Mouse (Mus musculus): ENCODE results near the gene Ncoa7.

Ncoa7 gene

DNA sequence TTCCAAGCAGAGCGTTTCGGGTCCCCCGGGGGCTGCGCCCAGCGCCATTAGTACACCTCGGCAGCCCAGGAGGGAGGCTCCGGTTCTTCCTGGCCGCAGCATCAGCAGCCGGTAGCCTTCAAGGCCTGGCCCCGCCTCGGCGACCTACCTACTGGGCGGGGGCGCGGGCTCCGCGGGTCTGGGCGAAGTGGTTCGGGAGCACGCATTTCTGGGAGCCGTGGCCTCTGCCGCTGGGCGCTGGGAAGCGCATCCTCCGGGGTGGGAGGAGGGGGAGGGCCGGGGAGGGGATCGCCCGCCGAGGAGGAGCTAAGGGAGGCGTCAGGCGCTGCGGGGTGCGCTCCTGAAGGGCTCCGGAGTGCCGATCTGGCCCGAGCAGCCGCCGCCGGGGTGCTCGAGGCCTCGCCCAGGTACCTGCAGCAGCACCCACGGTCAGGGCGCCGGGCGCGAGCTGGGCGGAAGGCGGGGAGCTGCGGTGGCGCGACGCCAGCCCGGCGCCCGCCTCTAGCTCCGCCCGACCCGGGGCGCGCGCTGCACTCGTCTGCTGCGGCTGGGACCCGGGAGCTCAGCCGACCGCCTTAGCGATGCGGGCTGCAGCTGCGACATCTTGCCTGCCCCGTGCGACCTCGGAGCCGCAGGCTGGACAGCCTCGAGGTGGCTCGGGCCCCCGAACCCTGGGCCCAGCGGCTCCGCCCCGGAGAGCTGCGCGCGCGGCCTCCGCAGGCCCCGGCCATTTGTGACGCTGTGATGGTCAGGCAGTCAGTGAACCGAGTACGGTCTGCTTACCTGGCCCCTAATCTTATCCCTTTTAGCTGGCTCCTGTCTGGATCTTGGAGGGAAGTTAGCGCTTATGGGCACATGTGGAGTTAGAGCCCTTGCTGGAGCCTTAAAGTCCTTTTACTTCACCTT is at the start of gene Ncoa7:
TSS of gene Ncoa7 (minus strand) at position 646 of the 906 bp plus-strand sequence.
- in situ Hi-C loops (cut with MboI, MseI) = loop anchor here (5.0 to 25.0 kb wide), 5 partner anchors 39 to 1491 kb away; partner anchors contain the start of genes Cenpw (in 1 of the 2), Echdc1 (in 1 of the 2), Hey2 (in 1 of the 2) and Rnf146 (in 1 of the 2)

GRCm38 (mm10) chr10:30845101-30845825 is 42.1 kb upstream of the Ncoa7 start:
- in situ Hi-C loops (cut with MboI, MseI) = no loop called here

DNA sequence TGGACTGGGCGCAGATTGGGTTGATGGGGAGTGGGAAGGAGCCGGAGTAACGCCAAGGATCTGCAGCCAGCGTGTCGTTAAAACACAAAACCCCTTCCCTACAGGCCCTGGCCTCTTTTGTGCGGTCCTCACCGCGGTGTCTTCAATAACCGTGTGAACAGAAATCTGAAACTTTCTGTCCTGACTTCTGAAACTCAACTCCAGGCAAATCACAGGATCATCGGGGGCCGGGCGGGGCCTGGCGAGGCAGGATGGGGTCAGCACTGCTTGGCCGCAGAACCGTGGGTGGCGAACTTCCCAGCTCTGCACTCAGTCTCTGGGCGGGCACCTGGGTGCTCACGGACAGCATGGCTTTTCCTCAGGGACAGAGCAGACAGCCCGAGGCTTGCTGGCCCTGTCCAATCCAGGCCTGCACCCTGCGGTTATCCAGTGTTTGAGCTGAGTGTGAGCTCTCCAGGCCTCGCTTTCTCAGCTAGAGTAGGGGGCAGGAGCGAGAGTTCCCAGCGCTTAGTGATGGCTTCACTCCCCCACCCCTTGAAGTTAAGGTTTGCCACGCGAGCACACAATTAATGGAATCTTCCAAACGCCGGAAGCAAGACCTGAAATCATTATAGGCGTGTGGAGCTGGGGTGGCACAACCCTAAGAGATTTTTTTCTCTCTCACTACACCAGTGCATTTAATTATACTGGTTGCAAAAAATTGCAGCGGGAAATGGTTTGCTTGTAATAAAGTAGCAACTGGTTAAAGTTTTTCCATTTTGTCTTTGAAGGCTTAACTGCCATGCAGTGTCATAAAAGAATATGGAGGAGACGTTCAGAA is 41.3 kb upstream of the Ncoa7 start:
- in situ Hi-C loops (cut with MboI, MseI) = loop anchor here (5.0 kb wide), 2 partner anchors 42 to 458 kb away; partner anchors contain the start of gene Ncoa7 (in 1 of the 2)

DNA sequence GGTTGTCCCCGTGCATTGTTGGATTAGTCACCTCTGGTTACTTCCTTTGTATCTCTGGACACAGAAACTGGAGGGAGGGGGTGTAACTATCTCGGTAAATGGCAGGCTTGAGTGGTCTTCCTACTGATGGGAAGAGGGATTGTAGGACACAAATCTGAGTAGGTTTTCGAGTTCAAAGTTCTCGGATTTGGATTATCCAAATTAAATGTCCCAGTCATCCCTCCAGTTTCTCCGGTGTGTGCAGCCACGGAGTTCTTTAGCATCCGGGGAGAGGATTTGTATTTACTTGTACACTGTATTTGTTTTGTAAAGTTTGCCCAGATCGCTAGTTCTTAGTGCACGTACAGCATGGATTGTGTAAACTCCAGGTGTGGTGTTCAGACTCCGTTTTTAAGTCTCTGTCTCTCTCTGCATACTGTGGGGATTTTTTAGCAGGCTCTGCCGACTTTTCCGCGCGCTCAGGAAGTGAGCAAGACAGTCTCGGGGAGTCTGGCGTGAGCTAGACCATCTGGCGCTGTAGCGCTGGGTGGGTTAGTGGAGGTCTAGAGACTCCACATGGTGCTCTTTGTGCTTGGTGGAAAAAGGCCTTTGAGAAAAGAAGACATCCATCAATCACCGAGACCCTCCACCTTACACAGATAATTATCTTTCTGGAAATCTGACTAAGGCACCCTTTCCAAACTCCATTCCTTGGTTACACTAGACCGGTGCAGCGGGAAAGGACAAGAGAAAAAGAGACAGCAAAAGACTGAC is 40.5 kb upstream of the Ncoa7 start:
- in situ Hi-C loops (cut with MboI, MseI) = loop anchor here (5.0 kb wide), 2 partner anchors 41 to 459 kb away; partner anchors contain the start of gene Ncoa7 (in 1 of the 2)

- in situ Hi-C loops (cut with MboI, MseI) = loop anchor here (5.0 kb wide), 2 partner anchors 41 to 459 kb away; partner anchors contain the start of gene Ncoa7 (in 1 of the 2)
Measured at GRCm38 (mm10) chr10:30842643-30843437, 39.7 kb upstream of the Ncoa7 start, which contains the start of gene Hey2. Hey2 (minus strand) TSS chr10:30842801.

GRCm38 (mm10) chr10:30842228-30842627 is 39.1 kb upstream of the Ncoa7 start:
- in situ Hi-C loops (cut with MboI, MseI) = loop anchor here (5.0 kb wide), 2 partner anchors 40 to 460 kb away; partner anchors contain the start of gene Ncoa7 (in 1 of the 2)

DNA sequence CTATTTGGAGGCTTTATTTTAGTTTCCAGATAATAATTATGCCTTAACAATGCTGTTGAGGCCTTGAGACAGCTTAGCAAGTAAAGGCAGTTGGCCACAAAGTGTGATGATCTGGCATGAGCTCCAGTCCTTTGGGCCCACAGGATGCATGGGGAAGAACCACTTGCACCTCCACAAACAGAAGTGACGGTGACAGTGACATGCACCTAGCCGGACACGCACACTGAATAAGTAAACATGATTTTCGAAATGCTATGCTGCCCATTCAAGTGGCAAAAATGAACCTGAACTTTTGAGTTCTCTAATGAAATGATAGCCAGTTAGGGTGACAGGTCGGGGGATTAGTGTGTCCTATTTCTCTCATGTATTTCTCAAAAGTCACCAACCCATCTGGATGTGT is 37.7 kb upstream of the Ncoa7 start:
- in situ Hi-C loops (cut with MboI, MseI) = loop anchor here (5.0 kb wide), 2 partner anchors 39 to 461 kb away; partner anchors contain the start of gene Ncoa7 (in 1 of the 2)

GRCm38 (mm10) chr10:30838188-30838587 is 35.1 kb upstream of the Ncoa7 start:
- in situ Hi-C loops (cut with MboI, MseI) = loop anchor here in 1 of 2 experiments (5.0 kb wide), 1 partner anchor 459 kb away; no protein-coding TSS in a partner anchor

- in situ Hi-C loops (cut with MboI, MseI) = no loop called here
Measured at GRCm38 (mm10) chr10:30825049-30825448, 21.9 kb upstream of the Ncoa7 start.

DNA sequence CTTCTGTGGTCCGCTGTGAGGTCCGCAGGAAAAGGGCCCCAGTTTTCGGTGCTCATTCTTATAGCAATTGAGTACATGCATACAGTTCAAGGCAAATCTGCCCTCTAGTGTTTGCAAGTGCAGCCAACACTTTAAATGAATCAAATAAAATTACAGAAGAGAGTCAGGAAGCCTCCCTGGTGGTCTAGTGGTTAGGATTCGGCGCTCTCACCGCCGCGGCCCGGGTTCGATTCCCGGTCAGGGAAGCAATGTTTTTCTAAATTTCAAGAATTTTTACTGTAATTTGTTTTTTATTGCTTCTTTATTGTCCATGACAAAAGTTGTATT is 7.8 kb upstream of the Ncoa7 start:
- in situ Hi-C loops (cut with MboI, MseI) = loop anchor here in 1 of 2 experiments (25.0 kb wide), 1 partner anchor 1499 kb away; the partner anchor contains the start of gene Echdc1

- in situ Hi-C loops (cut with MboI, MseI) = loop anchor here in 1 of 2 experiments (25.0 kb wide), 1 partner anchor 1498 kb away; the partner anchor contains the start of gene Echdc1
Measured at GRCm38 (mm10) chr10:30810247-30810966, 7.3 kb upstream of the Ncoa7 start.

GRCm38 (mm10) chr10:30803587-30804253 is 594 bp upstream of the Ncoa7 start:
- in situ Hi-C loops (cut with MboI, MseI) = loop anchor here (5.0 to 25.0 kb wide), 5 partner anchors 39 to 1491 kb away; partner anchors contain the start of genes Cenpw (in 1 of the 2), Echdc1 (in 1 of the 2), Hey2 (in 1 of the 2) and Rnf146 (in 1 of the 2)

DNA sequence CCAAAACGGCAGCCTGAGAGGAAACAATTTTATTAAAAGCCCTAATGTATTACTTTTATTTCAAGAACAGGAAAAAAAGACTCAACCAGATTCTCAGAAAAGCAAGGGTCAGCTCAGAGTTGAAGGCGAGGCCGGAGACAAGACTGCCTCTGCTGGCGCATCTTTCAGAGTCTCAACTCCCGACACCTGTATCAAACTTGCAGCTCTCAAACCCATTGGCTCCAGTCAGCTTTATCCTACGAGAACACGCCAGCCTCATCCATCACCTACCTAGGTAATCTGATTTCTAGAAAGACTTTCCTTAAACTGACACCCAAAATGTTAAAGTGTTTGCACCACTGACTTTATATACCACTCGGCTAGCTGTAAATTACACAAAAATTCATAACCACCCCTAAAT is 1.1 kb downstream of the Ncoa7 start:
- in situ Hi-C loops (cut with MboI, MseI) = loop anchor here (5.0 to 25.0 kb wide), 5 partner anchors 40 to 1490 kb away; partner anchors contain the start of genes Cenpw (in 1 of the 2), Echdc1 (in 1 of the 2), Hey2 (in 1 of the 2) and Rnf146 (in 1 of the 2)

GRCm38 (mm10) chr10:30799713-30800450 is 3.2 kb downstream of the Ncoa7 start:
- in situ Hi-C loops (cut with MboI, MseI) = loop anchor here (5.0 to 25.0 kb wide), 6 partner anchors 42 to 1488 kb away; partner anchors contain the start of genes Cenpw (in 2 of the 2), Echdc1 (in 1 of the 2), Hey2 (in 1 of the 2) and Rnf146 (in 1 of the 2)

- in situ Hi-C loops (cut with MboI, MseI) = loop anchor here in 1 of 2 experiments (5.0 kb wide), 1 partner anchor 594 kb away; the partner anchor contains the start of gene Cenpw
Measured at GRCm38 (mm10) chr10:30796469-30797261, 6.5 kb downstream of the Ncoa7 start.

DNA sequence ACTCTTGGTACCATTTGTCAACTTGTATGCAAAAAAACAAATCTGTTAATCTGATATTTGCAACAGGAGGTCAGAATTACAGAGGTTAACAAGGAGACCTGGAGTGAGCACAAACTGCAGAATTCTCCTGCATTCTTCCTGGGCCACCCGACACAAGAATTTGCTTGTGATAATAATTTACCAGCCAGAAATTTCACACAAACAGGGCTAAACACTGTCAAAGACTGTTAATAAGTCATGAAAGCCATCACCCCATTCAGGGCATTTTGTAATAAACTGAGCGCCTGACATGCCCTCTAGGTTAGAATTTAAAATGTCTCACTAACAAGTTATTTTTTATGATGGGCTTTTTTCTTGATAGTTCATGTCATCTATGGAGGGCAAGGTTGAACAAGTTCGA is 12.1 kb downstream of the Ncoa7 start:
- in situ Hi-C loops (cut with MboI, MseI) = loop anchor here in 1 of 2 experiments (5.0 kb wide), 1 partner anchor 69 kb away; no protein-coding TSS in a partner anchor

Data from T-helper 17 cell (primary cell).